Mouse (Mus musculus): ENCODE results near the gene Rabgef1. TPM values are rescaled to one million over a fixed set of nuclear protein-coding genes. Genes with fewer than 3 reads are reported as not detected.
A peak's percentile ranks its signal among the peaks of the same experiment; 100 is the strongest.

Gene Rabgef1
- total and polyA plus RNA-seq, 3 experiments, result 23.4 to 80.4 (median 48.2) TPM

- no peak for ATAC-seq (ENCODE audit: extremely low read depth, insufficient number of reproducible peaks, low FRiP score, poor library complexity, severe bottlenecking)
- Histone ChIP-seq H3K4me3 (ENCODE audit: low read depth, low read length) (peak overlapping the region; percentile 90; the same call in 1 of the 2 replicates), H3K4me1 (ENCODE audit: insufficient read depth, low read depth, low read length) (peaks cover 31% of the 10 kb centered on the region), H3K27me3 (ENCODE audit: insufficient read depth, low read length) (peaks cover 8% of the 10 kb centered on the region), H3K9me3 (replicated peaks) (no peaks in the 10 kb centered on the region), H3K36me3 (replicated peaks) (peaks cover 39% of the 10 kb centered on the region)
- TF ChIP-seq TAL1 (conservative IDR thresholded peaks at IDR 0.05; ENCODE audit: low read depth, low read length), result no peak
- TF ChIP-seq GATA2 (IDR thresholded peaks at IDR 0.05; ENCODE audit: borderline replicate concordance, low read depth, low read length), result no peak
- DNase-seq (ENCODE audit: low spot score), result no peak
Measured at GRCm38 (mm10) chr5:130145961-130146360, 25.6 kb upstream of the Rabgef1 start.

DNA sequence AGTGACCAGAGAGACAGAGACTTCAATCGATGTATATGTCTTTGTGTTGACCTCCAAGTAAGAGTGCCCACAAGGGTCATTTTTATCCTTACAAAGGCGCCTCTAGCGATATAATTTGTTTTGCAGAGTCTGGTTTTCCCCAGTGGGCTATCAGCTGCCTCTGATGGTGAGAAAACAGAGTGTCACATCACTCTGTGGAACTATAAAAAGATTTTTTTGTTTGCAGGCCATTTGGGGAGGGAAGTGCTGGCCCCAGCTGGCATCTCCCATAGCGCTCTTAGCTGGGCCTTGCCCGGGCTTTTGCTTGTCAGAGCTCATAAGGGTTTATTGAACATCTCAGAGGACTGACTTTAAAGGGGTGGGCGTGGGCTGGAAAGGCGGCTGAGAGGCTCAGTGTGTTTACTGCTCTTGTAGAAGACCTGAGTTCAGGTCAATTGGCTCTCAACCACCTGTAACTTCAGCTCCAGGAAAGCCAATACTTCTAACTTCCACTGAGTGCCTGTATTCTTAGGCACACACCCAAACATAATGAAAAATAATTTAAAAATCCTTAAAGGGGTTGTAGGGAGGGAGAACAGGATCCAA, 21.8 kb upstream of the Rabgef1 start:
- Histone ChIP-seq H3K9me3 (replicated peaks) (no peaks in the 10 kb centered on the region), H3K4me1 (ENCODE audit: insufficient read depth, low read depth, low read length) (peaks cover 18% of the 10 kb centered on the region), H3K4me3 (ENCODE audit: low read depth, low read length) (no peak overlapping the region), H3K36me3 (replicated peaks) (peaks cover 74% of the 10 kb centered on the region), H3K27me3 (ENCODE audit: insufficient read depth, low read length) (no peaks in the 10 kb centered on the region)
- no peak for ATAC-seq (ENCODE audit: extremely low read depth, insufficient number of reproducible peaks, low FRiP score, poor library complexity, severe bottlenecking)
- DNase-seq (ENCODE audit: low spot score), result no peak
- TF ChIP-seq CTCF (IDR thresholded peaks at IDR 0.05; ENCODE audit: low read depth, low read length) (no peak), GATA1 (IDR thresholded peaks at IDR 0.05; ENCODE audit: borderline replicate concordance, low read length) (no peak), TAL1 (conservative IDR thresholded peaks at IDR 0.05; ENCODE audit: low read depth, low read length) (no peak), GATA2 (IDR thresholded peaks at IDR 0.05; ENCODE audit: borderline replicate concordance, low read depth, low read length) (no peak), POLR2AphosphoS5 (IDR thresholded peaks at IDR 0.05; ENCODE audit: insufficient replicate concordance, low read depth, low read length) (no peak)

GRCm38 (mm10) chr5:130154286-130154685, 17.3 kb upstream of the Rabgef1 start:
- DNase-seq (ENCODE audit: low spot score), result no peak
- peaks cover 59% of the 10 kb centered on the region for H3K36me3 ChIP-seq (replicated peaks)
- no peak overlapping the region for H3K4me3 ChIP-seq (ENCODE audit: low read depth, low read length)
- TF ChIP-seq GATA2 (IDR thresholded peaks at IDR 0.05; ENCODE audit: borderline replicate concordance, low read depth, low read length) (no peak), POLR2AphosphoS5 (IDR thresholded peaks at IDR 0.05; ENCODE audit: insufficient replicate concordance, low read depth, low read length) (no peak), CTCF (IDR thresholded peaks at IDR 0.05; ENCODE audit: low read depth, low read length) (no peak), GATA1 (IDR thresholded peaks at IDR 0.05; ENCODE audit: borderline replicate concordance, low read length) (no peak), TAL1 (conservative IDR thresholded peaks at IDR 0.05; ENCODE audit: low read depth, low read length) (no peak)
- no peaks in the 10 kb centered on the region for H3K9me3 ChIP-seq (replicated peaks)
- H3K27me3 ChIP-seq (ENCODE audit: insufficient read depth, low read length), result no peaks in the 10 kb centered on the region
- no peaks in the 10 kb centered on the region for H3K4me1 ChIP-seq (ENCODE audit: insufficient read depth, low read depth, low read length)
- no peak for ATAC-seq (ENCODE audit: extremely low read depth, insufficient number of reproducible peaks, low FRiP score, poor library complexity, severe bottlenecking)

DNA sequence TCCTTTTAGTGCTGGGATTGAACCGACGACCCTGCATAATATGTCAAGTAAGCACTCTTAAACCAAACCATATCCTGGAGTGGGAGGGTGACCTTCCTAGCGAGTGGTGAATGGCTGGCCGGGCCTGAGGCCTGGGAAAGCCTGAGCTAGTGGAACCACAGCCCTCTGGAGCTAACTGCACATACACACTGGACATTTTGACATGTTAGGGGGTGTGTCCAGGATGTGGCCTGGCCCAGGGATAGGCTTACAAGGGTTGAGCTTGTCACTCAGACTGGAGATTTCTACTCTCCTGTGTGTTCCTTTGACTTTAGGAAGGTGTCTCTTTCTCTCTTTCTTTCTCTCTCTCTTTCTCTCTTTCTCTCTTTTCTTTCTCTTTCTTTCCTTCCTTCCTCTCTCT, 13.1 kb upstream of the Rabgef1 start:
- Histone ChIP-seq H3K4me3 (ENCODE audit: low read depth, low read length) (no peak overlapping the region), H3K27me3 (ENCODE audit: insufficient read depth, low read length) (no peaks in the 10 kb centered on the region), H3K9me3 (replicated peaks) (no peaks in the 10 kb centered on the region), H3K36me3 (replicated peaks) (peaks cover 18% of the 10 kb centered on the region), H3K4me1 (ENCODE audit: insufficient read depth, low read depth, low read length) (peaks cover 11% of the 10 kb centered on the region)
- no peak for TF ChIP-seq CTCF (IDR thresholded peaks at IDR 0.05; ENCODE audit: low read depth, low read length)
- no peak for TF ChIP-seq TAL1 (conservative IDR thresholded peaks at IDR 0.05; ENCODE audit: low read depth, low read length)
- no peak for TF ChIP-seq GATA2 (IDR thresholded peaks at IDR 0.05; ENCODE audit: borderline replicate concordance, low read depth, low read length)
- TF ChIP-seq POLR2AphosphoS5 (IDR thresholded peaks at IDR 0.05; ENCODE audit: insufficient replicate concordance, low read depth, low read length), result no peak
- no peak for TF ChIP-seq GATA1 (IDR thresholded peaks at IDR 0.05; ENCODE audit: borderline replicate concordance, low read length)
- ATAC-seq (ENCODE audit: extremely low read depth, insufficient number of reproducible peaks, low FRiP score, poor library complexity, severe bottlenecking) (no peak), DNase-seq (ENCODE audit: low spot score) (no peak)

DNA sequence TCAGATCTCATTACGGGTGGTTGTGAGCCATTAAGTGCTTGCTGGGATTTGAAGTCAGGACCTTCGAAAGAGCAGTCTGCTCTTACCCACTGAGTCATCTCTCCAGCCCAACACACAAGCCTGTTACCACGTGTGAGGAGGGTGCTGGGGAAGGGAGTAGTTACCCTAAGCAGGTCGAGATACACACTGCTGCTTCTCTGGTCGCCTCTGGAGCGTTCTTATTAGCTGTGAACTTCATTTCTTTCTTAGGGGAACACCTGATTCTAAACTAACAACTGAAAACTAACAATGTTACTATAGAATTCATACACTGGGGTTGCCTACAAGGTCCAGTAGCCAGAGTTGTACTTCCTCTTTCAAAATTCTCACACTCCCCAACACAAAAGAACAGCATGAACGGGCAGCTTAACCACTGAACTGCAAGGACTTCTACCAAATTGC, 11.8 kb upstream of the Rabgef1 start:
- no peak for DNase-seq (ENCODE audit: low spot score)
- ATAC-seq (ENCODE audit: extremely low read depth, insufficient number of reproducible peaks, low FRiP score, poor library complexity, severe bottlenecking), result no peak
- TF ChIP-seq CTCF (IDR thresholded peaks at IDR 0.05; ENCODE audit: low read depth, low read length) (no peak), TAL1 (conservative IDR thresholded peaks at IDR 0.05; ENCODE audit: low read depth, low read length) (no peak), GATA1 (IDR thresholded peaks at IDR 0.05; ENCODE audit: borderline replicate concordance, low read length) (no peak), POLR2AphosphoS5 (IDR thresholded peaks at IDR 0.05; ENCODE audit: insufficient replicate concordance, low read depth, low read length) (no peak), GATA2 (IDR thresholded peaks at IDR 0.05; ENCODE audit: borderline replicate concordance, low read depth, low read length) (no peak)

DNA sequence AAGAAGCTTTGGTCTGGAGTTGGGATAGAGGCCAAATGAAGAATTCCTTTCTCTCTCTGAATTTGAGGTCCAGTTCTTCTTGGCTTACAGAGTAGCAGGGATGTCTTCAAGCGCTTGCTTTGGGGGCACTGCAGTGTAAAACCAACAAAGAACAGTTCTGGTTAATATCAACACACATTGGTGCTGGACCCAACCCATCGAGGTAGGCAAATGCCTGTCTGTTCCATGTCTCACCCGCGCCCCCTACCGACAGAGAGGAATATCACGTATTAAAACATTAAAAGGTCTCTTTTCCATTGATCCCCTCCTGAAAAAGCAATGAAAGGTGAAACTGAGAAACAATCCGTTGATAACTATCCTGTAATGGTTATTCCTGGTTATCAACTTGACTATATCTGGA, 7.9 kb upstream of the Rabgef1 start:
- no peaks in the 10 kb centered on the region for H3K36me3 ChIP-seq (replicated peaks)
- peaks cover 37% of the 10 kb centered on the region for H3K4me1 ChIP-seq (ENCODE audit: insufficient read depth, low read depth, low read length)
- H3K9me3 ChIP-seq (replicated peaks), result peaks cover 5% of the 10 kb centered on the region
- DNase-seq (ENCODE audit: low spot score) (peak; percentile 42), ATAC-seq (ENCODE audit: extremely low read depth, insufficient number of reproducible peaks, low FRiP score, poor library complexity, severe bottlenecking) (peak; percentile 45)
- H3K4me3 ChIP-seq (ENCODE audit: low read depth, low read length), result no peak overlapping the region
- H3K27me3 ChIP-seq (ENCODE audit: insufficient read depth, low read length), result no peaks in the 10 kb centered on the region
- peak; percentile 67 for TF ChIP-seq CTCF (IDR thresholded peaks at IDR 0.05; ENCODE audit: low read depth, low read length)
- no peak for TF ChIP-seq TAL1 (conservative IDR thresholded peaks at IDR 0.05; ENCODE audit: low read depth, low read length)

More for the DNA sequence above, 11.8 kb upstream of the Rabgef1 start:
- peaks cover 21% of the 10 kb centered on the region for H3K4me1 ChIP-seq (ENCODE audit: insufficient read depth, low read depth, low read length)
- peaks cover 9% of the 10 kb centered on the region for H3K36me3 ChIP-seq (replicated peaks)
- no peaks in the 10 kb centered on the region for H3K9me3 ChIP-seq (replicated peaks)
- H3K27me3 ChIP-seq (ENCODE audit: insufficient read depth, low read length), result no peaks in the 10 kb centered on the region
- no peak overlapping the region for H3K4me3 ChIP-seq (ENCODE audit: low read depth, low read length)

Measured in G1E (cell line).